Mouse (Mus musculus) cerebellum, postnatal 10 days (tissue): ENCODE measurements around the gene Tlr6.

ENCODE experiments used
- DNase-seq, 2 experiments: peaks; one replicate each; pipeline ENCODE4 v3.0.0; 2021; ENCODE audit warnings: mixed read lengths in 2 of 2

Tlr6 gene

DNA sequence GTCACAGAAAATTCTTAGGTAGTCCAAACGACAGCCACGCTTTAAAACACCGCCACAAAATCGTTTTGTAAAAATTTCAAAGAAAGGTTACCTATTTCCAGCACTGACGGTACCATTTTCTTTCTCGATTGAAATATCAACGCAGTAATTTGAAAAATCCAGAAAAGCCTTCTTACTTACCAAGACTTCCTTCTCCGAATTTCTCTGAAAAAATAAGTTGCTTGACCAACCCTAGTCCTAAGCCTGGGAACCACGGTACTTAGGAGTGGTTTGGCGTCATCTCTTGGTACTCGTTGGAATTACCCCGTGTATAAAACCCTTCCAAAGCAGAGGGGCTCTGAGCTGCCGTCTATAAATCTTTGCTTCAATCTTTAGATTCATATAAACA, at the start of gene Tlr6:
TSS of gene Tlr6 (minus strand) at position 255 of the 388 bp plus-strand sequence.
- peak; percentile 70 to 75 for DNase-seq

DNA sequence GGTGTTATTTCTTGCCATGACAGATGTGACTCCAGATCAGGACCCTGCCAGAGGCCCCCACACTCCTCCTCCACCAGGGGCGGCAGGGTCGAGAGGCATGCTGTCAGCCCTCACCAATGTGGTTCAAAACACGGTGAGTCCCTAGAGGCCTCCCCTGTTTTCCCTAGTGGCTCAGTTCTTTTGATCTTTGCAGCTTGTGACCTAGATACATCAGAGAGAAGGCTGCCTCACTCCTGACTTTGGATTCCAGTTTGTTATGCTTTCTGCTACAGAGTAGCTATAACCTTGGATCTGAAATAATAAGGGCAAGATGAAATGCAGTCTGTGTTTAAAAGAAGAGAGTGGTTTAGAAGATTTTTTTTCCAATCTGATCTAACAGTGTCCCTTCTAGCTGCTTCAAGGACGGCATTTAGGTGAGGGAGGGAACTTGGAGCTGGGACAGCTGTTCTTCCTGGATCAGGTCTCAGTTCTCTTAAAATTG, 46.2 kb upstream of the Tlr6 start:
- no peak for DNase-seq

DNA sequence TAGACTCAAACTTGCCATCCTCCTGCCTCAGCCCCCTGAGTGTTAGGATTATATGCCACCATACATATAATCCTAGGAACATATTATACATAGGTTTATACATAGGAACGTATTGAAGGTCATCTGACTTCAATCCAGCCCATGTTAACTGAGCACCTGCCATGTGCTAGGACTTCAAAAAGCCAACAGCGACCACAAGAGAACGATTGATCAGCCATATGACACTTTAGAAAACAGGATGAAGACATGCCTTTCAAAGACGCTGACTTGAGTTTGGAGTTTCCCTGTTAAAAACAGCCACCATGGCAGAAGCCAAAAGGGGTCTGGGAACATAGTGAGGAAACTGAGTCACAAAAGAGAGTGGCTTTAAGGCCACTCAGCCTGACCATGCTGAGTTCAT, 45.4 kb upstream of the Tlr6 start:
- no peak for DNase-seq

DNA sequence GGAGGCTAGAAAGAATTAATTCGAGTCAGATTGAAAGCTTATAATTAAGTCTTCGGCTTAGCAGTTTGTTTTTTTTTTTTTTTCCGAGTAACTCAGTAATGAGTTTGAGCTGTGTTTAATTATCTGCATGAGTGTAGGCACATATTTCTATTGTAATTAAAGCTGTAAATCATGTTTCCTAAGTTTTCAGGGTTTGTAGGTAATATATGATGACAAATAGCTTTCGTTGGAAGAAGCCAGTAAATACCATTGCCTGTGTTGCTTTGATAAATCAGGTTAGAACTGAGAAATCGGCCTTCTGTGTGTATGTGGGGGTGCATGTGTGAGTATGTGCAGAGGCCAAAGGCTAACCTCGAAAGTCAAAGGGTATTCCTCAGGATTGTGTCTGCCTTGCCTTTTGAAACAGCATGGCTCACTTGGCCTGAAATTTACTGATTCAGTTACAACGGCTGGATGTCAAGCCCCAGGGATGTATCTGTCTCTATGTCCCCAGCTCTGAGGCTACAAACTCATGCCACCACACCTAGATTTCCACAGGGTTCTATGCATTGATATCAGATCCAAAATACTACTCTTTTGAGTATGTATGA, 44.1 kb upstream of the Tlr6 start:
- no peak for DNase-seq

DNA sequence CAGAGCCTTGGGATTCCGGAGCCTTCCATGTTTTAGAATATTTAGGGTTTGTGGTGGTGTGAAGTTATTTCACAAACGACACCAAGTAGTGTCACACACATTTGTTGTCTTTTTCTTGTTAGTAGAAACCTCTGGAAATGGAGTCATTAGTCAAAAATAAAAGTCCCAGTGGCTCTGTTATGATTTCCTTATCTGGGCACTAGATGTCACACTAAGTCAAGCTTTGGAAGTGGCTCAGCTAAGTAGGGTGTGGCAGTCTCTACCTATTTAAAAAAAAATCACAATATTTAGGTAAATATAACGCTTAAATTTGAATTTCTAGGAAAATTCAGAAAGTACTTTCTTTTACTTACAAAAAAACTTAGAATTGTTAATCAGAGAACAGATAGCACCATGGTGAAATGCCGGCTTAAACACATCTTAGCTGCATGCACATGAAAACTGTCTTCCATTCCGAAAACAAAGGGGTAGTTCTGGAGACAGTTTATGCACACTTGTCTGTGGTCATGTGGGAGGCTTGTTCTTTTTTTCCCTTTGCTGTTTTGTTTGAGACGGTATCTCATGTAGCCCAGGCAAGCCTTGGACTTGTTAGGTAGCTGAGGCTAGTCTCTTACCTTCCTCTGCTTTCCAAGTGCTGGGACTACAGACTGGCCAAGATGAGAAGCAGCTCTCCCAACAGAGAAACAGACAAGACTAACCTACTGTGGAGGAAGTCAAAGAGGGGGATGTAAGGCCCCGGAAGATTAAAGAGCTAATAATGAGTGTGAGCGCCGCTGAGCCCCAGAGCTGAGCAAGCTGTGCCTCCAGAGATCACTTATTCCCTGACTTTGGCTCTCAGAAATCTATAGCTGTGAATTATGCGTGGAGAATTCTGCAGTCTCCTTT, 43.3 kb upstream of the Tlr6 start:
- DNase-seq, result peak in 1 of 2 experiments; percentile 62

DNA sequence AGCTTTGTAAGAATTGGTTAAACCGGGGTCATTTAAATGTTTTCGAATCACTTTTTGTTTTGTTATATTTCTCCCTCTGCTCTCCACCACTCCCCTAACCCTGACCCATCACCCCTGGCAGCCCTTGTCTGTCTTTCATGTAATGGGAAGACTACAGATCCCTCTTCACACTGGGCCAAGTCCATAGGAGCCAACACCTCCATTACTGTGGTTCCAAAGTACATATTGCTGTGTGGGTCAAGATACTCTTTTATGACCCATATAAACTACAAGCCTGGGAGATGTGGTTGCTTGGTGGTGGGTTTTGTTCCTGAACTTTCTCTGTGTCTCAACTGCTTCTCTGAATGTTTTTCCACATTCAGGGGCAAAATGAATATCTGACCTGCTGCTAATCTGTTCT, 35.5 kb upstream of the Tlr6 start:
- no peak for DNase-seq

DNA sequence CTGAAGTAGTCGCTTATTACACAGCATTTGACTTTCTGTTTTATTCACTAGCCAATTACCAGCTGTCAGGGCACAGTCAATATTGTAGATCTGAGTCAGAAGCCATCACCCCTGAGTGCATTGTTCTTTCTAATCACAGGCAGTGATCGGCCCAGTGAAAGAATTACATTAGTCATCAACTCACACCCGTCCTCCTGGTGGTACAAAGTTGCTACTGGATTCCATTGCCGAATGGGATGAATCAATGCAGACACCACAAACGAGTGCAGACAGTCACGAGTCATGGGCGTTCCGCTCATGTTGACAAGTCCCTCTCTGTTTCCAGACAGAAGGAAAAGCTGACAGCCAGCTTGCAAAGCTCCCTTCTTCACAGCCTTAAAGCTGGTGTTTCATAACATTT, 32.6 kb upstream of the Tlr6 start:
- DNase-seq, result no peak

DNA sequence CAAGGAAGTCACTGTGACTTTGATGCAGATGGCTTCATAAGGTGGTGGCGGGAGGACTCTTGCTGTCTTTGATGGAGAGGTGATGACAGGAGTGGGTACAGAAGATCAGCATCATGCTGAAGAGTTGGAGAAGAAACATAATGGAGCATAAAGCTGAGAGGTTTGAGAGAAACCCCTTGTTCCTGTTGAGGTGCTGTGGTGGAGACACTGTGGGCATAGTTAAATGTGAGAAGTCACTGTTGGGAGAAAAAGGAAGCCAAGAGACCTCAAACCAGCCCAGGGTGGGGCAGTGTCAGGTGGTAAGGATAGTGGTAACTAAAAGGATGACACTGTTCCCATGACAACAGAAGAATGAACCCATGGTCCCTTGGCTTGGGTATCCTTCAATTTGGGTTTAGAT, 30.0 kb upstream of the Tlr6 start:
- DNase-seq, result no peak

DNA sequence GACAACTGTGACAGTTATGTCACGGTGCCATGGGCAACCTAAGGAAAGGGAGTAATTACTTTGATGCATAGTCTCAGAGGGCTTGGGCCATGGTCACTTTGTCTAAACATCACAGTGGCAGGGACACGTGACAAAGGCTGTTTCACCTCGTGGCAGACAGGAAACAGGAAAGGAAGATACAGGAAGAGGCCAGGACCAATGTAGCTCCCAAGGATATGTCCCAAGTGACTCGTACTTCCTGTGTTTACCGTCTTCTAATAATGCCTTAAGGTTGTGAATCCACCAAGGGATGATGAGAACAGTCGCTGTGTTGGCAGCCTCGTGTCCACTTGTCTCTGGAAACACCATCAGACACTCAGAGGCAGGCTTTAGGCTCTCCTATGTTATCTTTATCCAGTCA, 26.1 kb upstream of the Tlr6 start:
- DNase-seq, result no peak

DNA sequence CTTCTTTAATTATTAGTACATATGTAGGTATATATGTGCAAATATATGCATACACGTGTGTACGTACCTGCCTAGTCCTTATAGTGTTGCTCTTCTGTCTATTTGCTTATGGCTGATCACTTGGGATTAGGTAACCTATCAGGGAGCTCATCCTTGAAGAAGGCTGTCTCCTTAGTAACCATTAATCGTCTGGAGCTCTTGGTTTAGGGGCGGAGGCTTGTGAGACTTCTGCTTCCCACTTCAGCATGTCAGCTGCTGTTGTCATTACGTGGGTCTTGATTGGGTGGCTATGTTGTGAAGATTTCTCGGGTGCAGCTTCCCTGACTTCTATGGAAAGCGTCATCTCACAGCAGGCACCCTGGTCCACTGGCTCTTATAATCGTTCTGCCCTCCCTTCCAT, 17.2 kb upstream of the Tlr6 start:
- DNase-seq, result no peak

DNA sequence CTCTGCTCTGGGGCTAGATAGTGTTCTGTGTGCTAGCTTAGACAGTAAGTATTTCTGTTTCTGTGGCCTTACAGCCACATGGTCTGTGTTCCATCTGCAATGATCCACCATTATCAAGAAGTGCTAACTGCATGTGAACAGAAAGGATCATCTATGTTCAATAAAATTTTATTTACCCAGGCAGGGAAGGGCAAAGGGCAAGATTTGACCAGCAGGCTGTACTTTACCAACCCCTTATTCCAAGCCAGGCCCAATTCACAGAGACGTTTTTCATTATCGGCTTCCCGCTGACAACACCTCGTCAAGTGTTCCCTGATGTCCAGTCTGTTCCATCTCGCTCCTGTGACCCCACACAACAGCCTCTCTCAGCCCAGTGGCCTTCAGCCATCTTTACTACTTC, 15.2 kb upstream of the Tlr6 start:
- no peak for DNase-seq

DNA sequence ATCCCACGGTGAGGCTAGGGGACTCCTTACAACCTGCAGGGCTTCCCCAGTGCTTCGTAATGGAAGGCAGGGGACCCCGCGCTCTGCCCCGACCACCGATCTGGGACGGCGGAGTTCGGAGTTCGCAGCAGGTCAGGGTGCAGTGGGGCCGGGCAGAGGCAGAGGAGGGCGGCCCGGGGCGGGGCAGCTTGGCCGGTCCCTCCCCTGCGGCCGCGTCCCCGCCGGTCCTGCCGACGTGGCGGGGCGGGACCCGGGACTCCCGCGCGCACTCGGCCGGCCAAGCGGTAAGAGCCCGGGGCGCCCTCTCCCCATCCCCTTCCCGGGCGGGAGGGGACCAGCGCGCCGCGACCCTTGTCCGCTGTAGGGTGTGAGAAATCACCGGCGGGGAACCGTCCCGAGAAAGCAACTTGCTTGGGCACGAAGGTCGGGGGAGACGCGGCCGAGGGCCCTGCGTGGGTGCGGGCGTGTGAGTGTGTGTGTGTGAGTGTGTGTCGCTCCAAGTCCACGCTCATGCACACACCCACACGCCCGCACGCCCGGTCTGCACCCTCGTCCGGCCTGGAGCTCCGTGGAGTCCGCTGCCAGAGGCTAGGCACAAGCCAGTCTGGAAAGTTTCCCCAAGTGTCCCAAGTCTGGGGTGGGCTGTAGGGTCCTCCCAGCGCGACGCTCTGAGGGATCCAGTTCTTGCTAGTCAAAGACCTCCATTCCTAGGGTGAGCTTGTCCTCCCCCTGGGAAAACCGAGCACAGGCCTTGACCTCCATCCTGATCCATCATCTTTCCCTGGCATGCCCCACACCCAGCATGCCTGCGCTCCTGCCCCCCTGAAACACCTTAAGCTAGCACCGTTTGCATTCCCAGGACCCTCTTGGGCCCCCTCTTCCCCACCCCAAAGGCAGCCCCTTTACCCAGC, 10.2 kb upstream of the Tlr6 start, which contains the start of gene Fam114a1:
TSS of gene Fam114a1 (plus strand) at position 211 of the 911 bp plus-strand sequence.
- DNase-seq, result peak; percentile 39 to 58

DNA sequence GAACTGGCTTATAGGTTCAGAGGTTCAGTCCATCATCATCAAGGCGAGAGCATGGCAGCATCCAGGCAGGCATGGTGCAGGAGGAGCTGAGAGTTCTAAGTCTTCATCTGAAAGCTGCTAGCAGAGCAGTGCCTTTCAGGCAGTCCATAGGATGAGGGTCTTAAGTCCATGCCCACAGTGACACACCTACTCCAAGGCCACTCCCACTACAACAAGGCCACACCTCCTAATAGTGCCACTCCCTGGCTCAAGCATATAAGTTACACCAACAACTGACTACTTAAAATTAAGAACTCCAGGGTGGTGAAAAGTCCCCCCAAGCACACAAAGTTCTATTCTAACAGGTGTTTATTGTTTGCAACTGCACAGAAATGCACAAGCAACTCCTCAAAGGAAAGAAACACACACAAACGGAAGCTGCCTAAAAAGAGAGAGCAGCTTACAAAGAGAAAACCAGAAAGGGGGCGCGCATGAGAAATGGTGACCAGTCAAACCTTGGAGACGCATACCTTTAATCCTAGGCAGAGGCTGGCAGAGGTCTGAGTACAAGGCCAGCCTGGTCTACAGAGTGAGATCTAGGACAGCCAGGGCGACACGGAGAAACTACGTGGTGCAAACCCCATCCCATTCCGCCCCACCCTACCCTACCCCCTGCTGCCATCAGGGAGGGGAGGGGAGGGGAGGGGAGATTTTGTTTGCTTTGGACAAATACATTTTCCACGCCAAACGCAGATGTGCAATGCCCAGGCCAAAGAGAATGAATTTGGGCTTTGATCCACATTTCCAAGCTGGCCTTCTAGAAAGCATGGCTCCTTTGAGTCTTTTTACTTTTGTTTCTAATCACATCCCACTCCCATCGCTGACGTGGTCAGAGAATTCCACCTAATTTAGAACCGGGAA, 9.3 kb upstream of the Tlr6 start:
- peak; percentile 18 to 19 for DNase-seq

DNA sequence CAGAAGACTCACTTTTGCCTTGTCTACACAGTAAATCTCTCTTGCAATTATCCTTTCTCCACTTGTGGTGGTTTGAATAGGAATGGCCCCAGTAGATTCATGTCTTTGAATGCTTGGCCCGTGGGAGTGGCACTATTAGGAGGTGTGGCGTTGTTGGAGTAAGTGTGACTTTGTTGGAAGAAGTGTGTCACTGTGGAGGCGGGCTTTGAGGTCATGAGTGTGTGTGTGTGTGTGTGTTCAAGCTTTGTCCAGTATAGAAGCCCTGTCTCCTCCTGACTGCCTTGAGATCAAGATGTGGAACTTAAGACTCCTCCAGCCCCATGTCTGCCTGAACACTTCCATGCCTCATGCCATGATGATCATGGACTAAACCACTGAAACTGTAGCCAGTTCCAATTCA, 3.8 kb upstream of the Tlr6 start:
- no peak for DNase-seq

DNA sequence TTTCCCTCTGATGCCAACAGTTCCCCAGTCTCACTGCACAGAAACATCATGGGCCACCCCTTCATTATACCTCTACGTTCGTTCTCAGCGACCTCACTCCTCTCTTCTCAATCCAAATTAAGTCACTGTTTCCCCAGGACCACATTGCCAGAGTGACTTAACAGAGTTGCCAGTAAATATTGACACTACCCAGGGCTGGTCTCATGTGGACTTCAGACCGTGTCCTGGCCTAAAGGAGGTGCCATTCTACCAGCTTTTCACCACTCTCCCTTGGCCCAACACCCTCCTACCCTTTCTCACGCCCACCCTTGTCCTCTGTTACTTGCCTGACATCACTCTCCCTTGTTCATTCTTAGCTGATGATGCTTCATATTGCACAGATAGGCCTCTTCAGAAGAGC, 3.4 kb upstream of the Tlr6 start:
- DNase-seq, result no peak

DNA sequence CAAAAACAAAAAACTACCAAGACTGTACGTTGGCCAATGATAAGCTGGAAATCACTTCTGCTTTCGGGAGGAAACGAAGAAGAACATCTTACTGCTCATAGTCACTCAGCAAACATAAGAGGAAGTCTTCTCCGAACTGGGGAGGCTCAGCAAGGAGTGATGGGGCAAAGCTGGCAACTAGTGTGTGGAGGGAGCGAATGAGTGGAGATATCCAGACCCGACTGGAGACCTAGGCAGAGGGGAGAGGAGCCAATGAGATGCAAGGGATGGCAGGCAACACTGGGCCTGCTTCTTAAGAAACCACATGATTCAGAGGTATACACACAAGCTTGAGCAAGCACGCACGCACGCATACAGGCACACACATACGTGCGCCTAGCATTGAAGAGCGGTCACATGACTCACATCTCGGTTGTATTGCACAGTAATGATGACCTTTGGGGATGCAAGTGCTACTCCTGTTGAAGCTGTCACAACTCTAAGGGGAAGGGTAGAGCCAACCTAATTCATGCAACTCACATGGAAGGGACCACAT, 1.0 kb upstream of the Tlr6 start:
- DNase-seq, result no peak

DNA sequence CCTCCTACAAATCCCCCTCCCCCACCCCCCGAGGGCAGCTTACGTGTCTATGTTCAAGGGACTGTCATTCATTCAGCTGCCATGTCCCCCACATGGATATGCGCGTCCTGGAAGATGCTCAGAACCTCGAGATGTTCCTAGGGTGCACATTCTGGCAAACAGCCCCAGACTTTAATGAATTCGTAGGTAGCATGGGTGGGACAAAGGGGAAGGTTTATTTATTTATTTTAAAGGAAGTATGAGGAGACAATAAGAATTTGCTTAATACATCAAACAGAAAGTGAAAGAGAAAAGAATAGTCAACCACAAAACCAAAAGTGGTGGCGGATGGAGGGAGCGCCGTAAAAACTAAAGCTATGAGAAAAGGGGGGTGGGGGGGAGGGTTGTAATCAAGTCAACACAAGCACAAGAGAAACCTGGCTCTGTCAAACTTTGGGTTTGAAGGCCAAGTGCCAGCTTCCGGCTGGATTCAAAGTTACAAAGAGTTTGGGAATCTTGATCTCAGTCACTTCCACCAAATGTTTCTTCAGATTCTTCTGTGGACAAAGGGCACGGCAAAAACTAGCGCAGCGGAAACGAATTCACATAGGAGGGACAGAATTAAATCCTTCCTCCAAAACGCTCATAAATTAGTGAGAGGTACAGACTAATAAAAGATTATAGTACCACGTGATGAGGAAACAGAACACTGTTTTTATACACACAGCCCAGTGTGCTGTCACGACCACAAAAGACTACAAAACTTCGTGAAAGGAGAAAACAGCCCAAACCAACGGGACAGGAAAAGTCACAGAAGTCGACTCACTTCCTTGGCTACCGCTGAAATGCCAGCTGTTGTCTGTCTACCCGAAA, 680 bp downstream of the Tlr6 start:
- DNase-seq, result no peak

DNA sequence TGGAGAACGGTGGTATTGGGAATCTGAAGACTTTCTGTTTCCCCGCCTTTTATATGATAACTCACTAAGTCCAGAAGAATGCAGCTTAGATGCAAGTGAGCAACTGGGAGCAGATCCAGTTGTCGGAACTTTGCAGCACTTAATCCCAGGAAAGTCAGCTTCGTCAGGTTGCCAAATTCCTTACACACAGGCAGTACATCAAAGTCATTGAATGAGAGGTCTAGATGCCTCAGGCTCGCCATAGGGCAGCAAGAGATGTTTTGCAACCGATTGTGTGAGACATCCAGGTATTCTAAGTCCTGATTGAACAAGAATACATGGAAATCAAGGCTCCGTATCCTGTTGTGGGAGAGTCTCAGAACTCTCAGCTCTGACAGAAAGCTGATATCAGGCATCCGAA, 5.0 kb downstream of the Tlr6 start:
- DNase-seq, result no peak

DNA sequence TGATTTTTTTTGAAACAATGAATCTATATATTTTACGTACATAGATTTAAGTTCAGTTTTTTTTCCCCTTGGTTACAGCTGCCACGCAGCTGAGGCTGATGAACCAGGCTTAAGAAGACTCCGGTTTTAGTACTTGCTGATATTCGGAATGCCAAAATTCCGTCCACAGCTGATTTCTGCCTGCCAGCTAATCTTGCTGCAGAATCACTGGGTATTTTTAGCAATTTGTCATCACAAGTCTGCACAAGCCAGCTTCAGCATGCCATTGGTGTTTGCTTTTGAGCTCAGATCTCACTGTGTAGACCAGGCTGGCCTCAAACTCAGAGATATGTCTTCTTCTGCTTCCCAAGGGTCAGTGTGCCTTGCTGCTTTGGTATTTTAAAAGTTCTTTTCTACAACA, 8.4 kb downstream of the Tlr6 start:
- DNase-seq, result no peak

DNA sequence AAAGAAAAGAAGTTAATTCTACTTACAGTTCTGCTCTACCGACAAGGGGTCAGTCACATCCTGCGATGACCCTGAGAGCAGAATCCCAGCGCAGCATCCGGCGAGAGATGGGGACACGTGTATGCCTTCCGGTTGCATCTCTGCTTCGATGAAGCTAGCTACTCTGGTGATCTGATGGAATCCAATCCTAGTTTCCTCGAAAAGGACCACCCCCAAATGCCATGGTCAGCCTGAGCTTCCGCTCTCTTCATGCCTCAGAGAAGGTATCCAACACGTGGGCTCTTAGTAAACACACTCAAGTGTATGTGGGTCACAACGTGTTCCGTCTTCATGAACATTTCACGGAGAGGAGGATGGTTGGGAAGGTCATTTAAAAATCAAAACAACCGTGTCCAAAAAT, 27.1 kb downstream of the Tlr6 start:
- no peak for DNase-seq

DNA sequence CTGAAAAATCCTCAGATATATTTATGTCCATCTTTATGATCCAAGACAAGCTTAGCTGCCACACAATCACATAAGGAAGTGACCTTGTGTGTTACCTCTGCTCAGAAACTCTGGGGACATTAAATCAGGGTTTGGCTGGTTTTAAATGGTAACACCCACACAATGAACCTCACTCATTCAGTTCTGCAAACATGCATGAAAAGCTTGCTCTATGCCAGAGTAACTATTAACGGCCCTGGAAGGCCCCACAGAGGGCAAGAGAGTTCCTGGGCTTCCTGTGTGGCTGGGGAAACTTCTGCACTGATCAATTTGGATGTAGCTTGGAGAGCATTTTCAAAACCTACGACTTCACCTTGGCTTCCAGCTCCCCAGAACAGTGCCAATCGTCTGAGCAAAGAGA, 27.7 kb downstream of the Tlr6 start:
- no peak for DNase-seq
